Mouse (Mus musculus) midbrain, embryonic 13.5 days (tissue): ENCODE measurements around the gene Th. TPM values are rescaled to one million over a fixed set of nuclear protein-coding genes. Genes with fewer than 3 reads are reported as not detected.
A peak's percentile ranks its signal among the peaks of the same experiment; 100 is the strongest.

ENCODE experiments used
- ATAC-seq: fragments of 200-750 bp; cut with Nextera tagmentation; 2 replicates; pipeline ENCODE4 v1.8.0; 2017; ENCODE audit warnings: mild to moderate bottlenecking, moderate TSS enrichment, moderate library complexity
- H3K27ac ChIP-seq: fragments of 300-500 bp; sonication (generic); 2 replicates; pipeline ENCODE4 v1.5.1; 2015; ENCODE audit warnings: inconsistent platforms, mild to moderate bottlenecking, moderate library complexity
- H3K27me3 ChIP-seq: fragments of 300-500 bp; sonication (generic); 2 replicates; pipeline ENCODE4 v1.6.1; 2015; ENCODE audit warnings: mild to moderate bottlenecking, inconsistent platforms
- H3K36me3 ChIP-seq: fragments of 300-500 bp; sonication (generic); 2 replicates; pipeline ENCODE4 v1.6.1; 2015; ENCODE audit warnings: mild to moderate bottlenecking, inconsistent platforms
- H3K4me1 ChIP-seq: fragments of 300-500 bp; sonication (generic); replicated peaks from 2 replicates; pipeline ENCODE4 v1.6.1; 2015; ENCODE audit warnings: inconsistent platforms
- H3K4me2 ChIP-seq: fragments of 300-500 bp; sonication (generic); replicated peaks from 2 replicates; pipeline ENCODE4 v1.6.1; 2015; ENCODE audit warnings: moderate library complexity, mild to moderate bottlenecking, inconsistent platforms
- H3K4me3 ChIP-seq: fragments of 300-500 bp; sonication (generic); replicated peaks from 2 replicates; pipeline ENCODE4 v1.5.1; 2015; ENCODE audit warnings: mild to moderate bottlenecking, inconsistent platforms
- H3K9ac ChIP-seq: fragments of 300-500 bp; sonication (generic); replicated peaks from 2 replicates; pipeline ENCODE4 v1.6.1; 2015; ENCODE audit warnings: mild to moderate bottlenecking, inconsistent platforms
- H3K9me3 ChIP-seq: fragments of 300-500 bp; sonication (generic); 2 replicates; pipeline ENCODE4 v1.6.1; 2016; ENCODE audit warnings: mild to moderate bottlenecking, inconsistent platforms
- WGBS: fragments of 180-500 bp; shearing (Covaris S2); methylation state at CpG from one replicate; pipeline ENCODE4 v1.1.7; 2015; 5-methylcytosine and 5-hydroxymethylcytosine counted together
- polyA plus RNA-seq: library from polyadenylated mRNA; unstranded; fragments of >200 nt; fragmentation: Nextera tagmentation; extraction: Ambion mirVana; gene quantifications from 2 replicates; pipeline ENCODE4 v1.2.1, GENCODE M21; 2015

Th gene
- polyA plus RNA-seq, 1 experiment from 2014 or later, result 59.8 TPM

DNA sequence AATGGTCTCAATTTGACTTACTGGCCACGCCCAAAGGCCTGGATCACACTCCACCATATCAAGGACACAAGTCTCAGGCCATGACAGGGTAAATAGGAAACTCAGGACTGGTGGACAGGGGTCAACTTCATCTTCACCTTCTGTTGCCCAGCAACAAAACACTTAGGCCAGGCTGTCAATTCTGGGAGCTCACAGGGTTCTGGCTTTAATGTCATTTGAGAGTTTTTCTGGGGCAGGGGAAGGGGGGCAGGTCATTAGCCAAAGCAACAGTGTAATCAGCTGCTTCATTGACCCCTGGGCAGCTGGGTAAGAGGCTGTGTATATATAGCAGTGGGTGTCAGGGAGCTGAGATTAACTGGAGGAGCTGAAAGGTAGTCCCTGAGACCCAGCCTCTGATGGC lies 33.5 kb downstream of the Th start:
- Histone ChIP-seq H3K27ac (no peak overlapping the region), H3K9me3 (no peaks in the 10 kb centered on the region), H3K9ac (no peak overlapping the region), H3K4me1 (peaks cover 34% of the 10 kb centered on the region), H3K4me3 (no peak overlapping the region), H3K36me3 (no peaks in the 10 kb centered on the region), H3K4me2 (no peak overlapping the region), H3K27me3 (no peaks in the 10 kb centered on the region)
- 73% methylated on average over 1 of the region's 1 CpGs for WGBS
- ATAC-seq, result no peak

DNA sequence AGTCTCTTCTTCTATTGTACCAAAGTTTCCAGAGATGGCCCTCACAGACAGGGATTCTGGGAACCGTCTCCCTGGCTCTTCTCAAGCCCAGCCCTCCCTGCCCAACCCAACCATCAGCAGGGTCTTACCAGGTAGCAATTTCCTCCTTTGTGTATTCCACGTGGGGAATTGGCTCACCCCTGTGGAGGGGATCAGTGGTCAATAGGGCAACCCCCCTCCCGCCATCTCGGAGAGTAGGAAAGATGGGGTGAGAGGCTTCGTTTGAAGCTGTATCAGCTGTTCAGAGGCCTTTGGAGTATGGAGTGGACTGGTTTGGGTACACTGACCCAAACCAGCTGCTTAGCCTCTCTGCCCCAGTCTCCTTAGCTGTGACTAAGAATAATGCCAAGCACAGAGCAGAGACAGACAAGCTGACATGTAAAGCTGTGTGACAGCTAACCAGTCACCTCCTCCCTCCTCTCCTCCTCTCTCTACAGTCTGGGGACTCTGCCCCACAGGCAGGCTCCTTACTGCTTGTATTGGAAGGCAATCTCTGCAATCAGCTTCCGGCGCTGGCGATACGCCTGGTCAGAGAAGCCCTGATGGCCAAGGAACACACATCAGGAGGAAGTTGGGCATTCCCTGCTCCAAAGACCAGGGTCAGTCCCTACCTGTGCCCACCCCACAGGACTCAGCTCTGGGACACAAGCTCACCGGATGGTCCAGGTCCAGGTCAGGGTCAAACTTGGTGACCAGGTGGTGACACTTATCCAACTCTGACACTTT lies 34.8 kb downstream of the Th start:
- ATAC-seq, result no peak
- no peak overlapping the region for H3K9ac ChIP-seq
- no peaks in the 10 kb centered on the region for H3K9me3 ChIP-seq
- no peak overlapping the region for H3K4me2 ChIP-seq
- no peak overlapping the region for H3K4me3 ChIP-seq
- no peaks in the 10 kb centered on the region for H3K27me3 ChIP-seq
- 73% methylated on average over 10 of the region's 10 CpGs for WGBS
- H3K36me3 ChIP-seq, result no peaks in the 10 kb centered on the region
- H3K27ac ChIP-seq, result no peak overlapping the region
- peaks cover 20% of the 10 kb centered on the region for H3K4me1 ChIP-seq

DNA sequence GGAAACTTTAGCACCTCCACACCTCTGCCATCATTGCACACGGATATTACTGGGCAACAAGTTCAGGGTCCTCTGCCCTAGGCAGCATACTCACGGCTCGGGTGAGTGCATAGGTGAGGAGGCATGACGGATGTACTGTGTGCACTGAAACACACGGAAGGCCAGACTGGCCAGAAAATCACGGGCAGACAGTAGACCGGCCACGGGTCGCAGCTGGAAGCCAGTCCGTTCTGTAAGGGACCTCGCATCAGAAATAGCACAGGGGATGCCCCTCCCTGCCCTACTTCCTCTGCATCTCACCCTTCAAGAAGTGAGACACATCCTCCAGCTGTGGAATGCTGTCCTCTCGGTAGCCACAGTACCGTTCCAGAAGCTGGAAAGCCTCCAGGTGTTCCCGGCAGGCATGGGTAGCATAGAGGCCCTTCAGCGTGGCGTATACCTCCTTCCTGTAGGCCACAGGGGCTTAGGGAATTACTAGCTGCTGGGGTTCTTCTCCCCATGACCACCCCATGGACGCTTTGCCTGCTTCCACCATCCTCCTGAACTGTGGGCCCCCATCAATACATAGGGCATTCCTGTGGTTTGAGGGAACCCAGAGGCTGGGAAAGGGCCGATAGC lies 35.6 kb downstream of the Th start:
- H3K4me1 ChIP-seq, result peaks cover 16% of the 10 kb centered on the region
- H3K27me3 ChIP-seq, result no peaks in the 10 kb centered on the region
- 82% methylated on average over 18 of the region's 18 CpGs for WGBS
- H3K36me3 ChIP-seq, result no peaks in the 10 kb centered on the region
- H3K27ac ChIP-seq, result no peak overlapping the region
- no peak for ATAC-seq
- H3K9me3 ChIP-seq, result no peaks in the 10 kb centered on the region
- H3K4me3 ChIP-seq, result no peak overlapping the region
- H3K9ac ChIP-seq, result no peak overlapping the region
- H3K4me2 ChIP-seq, result no peak overlapping the region

DNA sequence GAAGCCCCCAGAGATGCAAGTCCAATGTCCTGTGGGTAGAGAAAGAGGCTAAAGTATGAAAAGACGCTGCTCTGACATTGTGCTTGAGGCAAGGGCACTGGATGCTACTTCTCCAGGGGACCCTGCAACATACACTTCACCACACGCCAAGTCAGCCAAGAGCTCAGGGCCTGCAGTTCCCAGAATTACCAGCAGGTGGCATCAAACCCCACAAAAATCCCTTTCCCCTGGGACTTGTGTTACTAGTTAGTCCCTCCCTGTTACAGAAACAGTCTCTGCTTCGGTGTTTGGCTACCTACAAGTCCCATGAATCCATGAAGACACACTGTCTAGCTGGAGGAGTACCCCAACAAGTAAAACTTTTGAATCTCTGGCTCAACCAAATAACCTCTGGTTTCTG lies 36.3 kb downstream of the Th start:
- ATAC-seq, result peak; percentile 51; the same call in 1 of the 2 replicates
- no peak overlapping the region for H3K4me2 ChIP-seq
- no peaks in the 10 kb centered on the region for H3K27me3 ChIP-seq
- no peaks in the 10 kb centered on the region for H3K36me3 ChIP-seq
- no peaks in the 10 kb centered on the region for H3K9me3 ChIP-seq
- WGBS, result 11% methylated on average over 3 of the region's 3 CpGs
- H3K9ac ChIP-seq, result no peak overlapping the region
- H3K4me3 ChIP-seq, result no peak overlapping the region
- peaks cover 9% of the 10 kb centered on the region for H3K4me1 ChIP-seq
- H3K27ac ChIP-seq, result no peak overlapping the region

DNA sequence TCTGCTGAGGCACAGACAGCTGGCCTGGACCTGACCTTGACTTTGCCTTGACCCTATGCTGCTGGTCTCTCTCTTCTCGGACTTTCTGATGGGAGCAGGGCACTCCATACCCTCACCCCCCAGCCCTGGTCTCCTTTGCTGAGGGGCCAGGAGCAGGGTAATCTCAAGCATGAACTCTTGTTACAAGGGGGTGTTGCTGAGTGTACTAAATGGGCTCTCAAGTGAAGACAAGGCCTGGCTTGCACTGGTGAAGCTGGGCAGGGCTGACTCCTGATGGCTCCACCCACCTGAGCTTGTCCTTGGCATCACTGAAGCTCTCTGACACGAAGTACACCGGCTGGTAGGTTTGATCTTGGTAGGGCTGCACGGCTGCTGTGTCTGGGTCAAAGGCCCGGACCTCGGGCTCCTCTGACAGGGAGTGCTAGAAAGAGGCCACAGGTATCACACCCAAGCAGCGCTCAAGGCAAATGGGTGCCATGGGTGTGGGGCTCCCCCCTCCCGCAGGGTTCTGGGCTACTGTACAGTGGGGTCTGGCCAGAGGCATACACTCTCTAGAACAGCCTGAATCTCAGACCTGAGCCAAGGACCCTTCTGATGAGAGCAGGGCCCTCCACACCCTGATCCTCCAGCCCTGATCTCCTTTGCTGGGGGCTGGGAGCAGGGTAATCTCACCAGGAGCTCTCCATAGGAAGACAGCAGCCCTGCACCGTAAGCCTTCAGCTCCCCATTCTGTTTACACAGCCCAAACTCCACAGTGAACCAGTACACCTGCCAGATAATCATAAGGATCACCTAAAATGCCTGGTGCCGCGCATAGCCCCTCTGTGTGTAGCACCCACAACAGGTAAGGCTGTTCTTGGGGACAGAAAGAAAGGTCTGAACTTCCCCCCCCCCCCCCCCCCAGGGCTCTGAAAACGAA lies 36.9 kb downstream of the Th start:
- Histone ChIP-seq H3K9me3 (no peaks in the 10 kb centered on the region), H3K4me3 (no peak overlapping the region), H3K27ac (no peak overlapping the region), H3K4me2 (no peak overlapping the region), H3K9ac (no peak overlapping the region), H3K36me3 (no peaks in the 10 kb centered on the region), H3K27me3 (no peaks in the 10 kb centered on the region), H3K4me1 (peaks cover 8% of the 10 kb centered on the region; the same call in 1 of the 2 replicates)
- WGBS, result 75% methylated on average over 12 of the region's 12 CpGs
- peak; percentile 46 for ATAC-seq

DNA sequence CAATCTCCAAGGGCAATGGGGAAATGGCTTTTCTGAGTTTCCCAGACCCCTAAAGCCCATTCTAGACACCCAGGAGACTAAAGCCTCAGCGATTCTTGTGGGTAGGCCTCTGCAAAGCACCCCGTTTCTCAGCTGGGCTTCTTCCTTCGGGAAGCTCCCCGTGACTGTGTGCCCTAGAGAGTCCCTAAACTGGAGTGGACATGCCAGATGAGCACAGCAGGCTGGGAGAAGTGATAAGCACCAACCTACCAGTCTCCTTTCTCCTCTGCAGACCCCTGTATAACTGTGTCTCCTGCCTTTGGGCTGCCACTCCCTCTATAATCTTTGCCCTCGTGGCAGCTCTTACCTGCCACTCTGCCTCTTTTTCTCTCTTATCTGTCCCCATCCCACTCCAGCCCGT lies 37.6 kb downstream of the Th start:
- no peak overlapping the region for H3K4me3 ChIP-seq
- 80% methylated on average over 6 of the region's 6 CpGs for WGBS

DNA sequence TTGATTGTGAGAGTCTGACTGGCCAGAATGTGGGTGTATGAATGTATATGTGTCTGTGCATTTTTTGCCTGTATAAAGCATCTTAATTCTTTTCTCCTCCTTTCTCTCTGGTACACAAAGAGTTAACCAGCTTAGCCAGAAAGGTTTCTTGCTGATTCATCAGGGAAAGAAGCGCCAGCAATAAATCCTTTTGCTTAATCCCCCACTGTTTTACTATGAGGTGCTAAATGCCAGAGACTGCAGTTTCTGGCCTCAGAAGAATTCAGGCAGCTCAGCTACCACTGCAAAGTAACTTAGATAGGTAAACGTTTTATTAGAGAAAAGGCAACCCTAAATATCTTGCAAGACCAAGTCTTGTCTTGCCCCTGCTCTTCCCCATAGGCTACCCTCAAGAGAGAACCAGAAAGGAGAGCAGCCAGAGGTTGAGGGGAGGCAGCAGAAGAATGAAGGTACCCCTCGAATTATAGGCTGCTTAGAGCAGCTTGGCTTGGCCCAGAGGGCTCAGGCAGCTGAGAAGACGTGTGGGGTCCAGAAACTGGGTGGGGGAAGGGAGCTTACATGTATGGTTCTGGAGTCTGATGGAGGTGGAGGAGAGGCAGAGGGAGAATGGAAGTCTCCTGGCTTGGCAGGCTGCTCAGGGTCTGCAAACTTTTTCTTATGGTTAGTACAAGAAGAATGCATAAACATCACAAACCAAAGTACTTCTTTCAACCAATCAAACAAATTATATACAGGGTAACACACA lies 61.3 kb downstream of the Th start:
- no peaks in the 10 kb centered on the region for H3K27me3 ChIP-seq
- no peak overlapping the region for H3K4me2 ChIP-seq
- H3K4me1 ChIP-seq, result peaks cover 9% of the 10 kb centered on the region; the same call in 1 of the 2 replicates
- H3K27ac ChIP-seq, result no peak overlapping the region
- 1% methylated on average over 4 of the region's 4 CpGs for WGBS
- H3K36me3 ChIP-seq, result no peaks in the 10 kb centered on the region
- no peak for ATAC-seq
- H3K9me3 ChIP-seq, result no peaks in the 10 kb centered on the region
- H3K9ac ChIP-seq, result no peak overlapping the region
- H3K4me3 ChIP-seq, result no peak overlapping the region

More for the DNA sequence above, 37.6 kb downstream of the Th start:
- H3K27ac ChIP-seq, result no peak overlapping the region
- no peak overlapping the region for H3K9ac ChIP-seq
- no peaks in the 10 kb centered on the region for H3K9me3 ChIP-seq
- H3K36me3 ChIP-seq, result no peaks in the 10 kb centered on the region
- no peaks in the 10 kb centered on the region for H3K27me3 ChIP-seq
- ATAC-seq, result no peak
- H3K4me1 ChIP-seq, result peaks cover 8% of the 10 kb centered on the region; the same call in 1 of the 2 replicates
- H3K4me2 ChIP-seq, result no peak overlapping the region

DNA sequence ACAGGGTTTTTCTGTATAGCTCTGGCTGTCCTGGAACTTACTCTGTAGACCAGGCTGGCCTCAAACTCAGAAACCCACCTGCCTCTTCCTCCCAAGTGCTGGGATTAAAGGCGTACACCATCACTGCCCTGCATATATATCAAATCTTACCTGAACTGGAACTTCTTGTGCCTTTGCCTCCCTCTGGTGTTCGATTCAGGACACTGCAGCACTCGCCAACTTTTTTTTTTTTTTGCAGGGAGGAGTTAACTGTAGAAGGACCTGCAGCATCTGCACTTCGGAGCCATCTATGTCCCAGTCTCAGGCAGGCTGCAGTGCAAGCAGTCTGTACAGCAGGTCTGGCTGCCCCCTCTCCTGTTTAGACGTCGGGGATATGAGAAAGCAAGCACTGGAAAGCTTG lies 80.2 kb downstream of the Th start:
- Histone ChIP-seq H3K27me3 (no peaks in the 10 kb centered on the region), H3K9me3 (no peaks in the 10 kb centered on the region), H3K9ac (no peak overlapping the region), H3K4me3 (no peak overlapping the region), H3K4me1 (no peaks in the 10 kb centered on the region), H3K4me2 (no peak overlapping the region), H3K36me3 (no peaks in the 10 kb centered on the region), H3K27ac (no peak overlapping the region)
- no peak for ATAC-seq
- 19% methylated on average over 6 of the region's 6 CpGs for WGBS

Other genes with a start within 250 kb of the Th start
- gene Ins2, start 187.7 kb downstream of the Th start, polyA plus RNA-seq, result not detected in 2 replicates
- 0.35 and 0.50 TPM in 2 replicates for gene Ascl2, start 38.1 kb upstream of the Th start, polyA plus RNA-seq
- gene Tspan32, start 73.9 kb upstream of the Th start, polyA plus RNA-seq, result 0.50 and 0.72 TPM in 2 replicates
- gene Cd81, start 121.6 kb upstream of the Th start, polyA plus RNA-seq, result 248 and 257 TPM in 2 replicates
- 102 and 104 TPM in 2 replicates for gene Tssc4, start 138.1 kb upstream of the Th start, polyA plus RNA-seq
- gene Trpm5, start 163.5 kb upstream of the Th start, polyA plus RNA-seq, result 0.95 and 1.2 TPM in 2 replicates
- gene Kcnq1, start 175.2 kb upstream of the Th start, polyA plus RNA-seq, result 0.82 and 0.89 TPM in 2 replicates